Mouse (Mus musculus) liver, embryonic 14 days (tissue): ENCODE measurements around the gene Thbd. TPM values are rescaled to one million over a fixed set of nuclear protein-coding genes. Genes with fewer than 3 reads are reported as not detected.

Experiments used
- polyA plus RNA-seq: library from polyadenylated mRNA; depleted of rRNA; stranded (reverse); fragments of >200 nt; gene quantifications from 2 replicates; pipeline ENCODE4 v1.2.3, GENCODE M21; 2012; rRNA removed

Thbd gene
- polyA plus RNA-seq: 0.80 and 0.84 TPM in 2 replicates

DNA sequence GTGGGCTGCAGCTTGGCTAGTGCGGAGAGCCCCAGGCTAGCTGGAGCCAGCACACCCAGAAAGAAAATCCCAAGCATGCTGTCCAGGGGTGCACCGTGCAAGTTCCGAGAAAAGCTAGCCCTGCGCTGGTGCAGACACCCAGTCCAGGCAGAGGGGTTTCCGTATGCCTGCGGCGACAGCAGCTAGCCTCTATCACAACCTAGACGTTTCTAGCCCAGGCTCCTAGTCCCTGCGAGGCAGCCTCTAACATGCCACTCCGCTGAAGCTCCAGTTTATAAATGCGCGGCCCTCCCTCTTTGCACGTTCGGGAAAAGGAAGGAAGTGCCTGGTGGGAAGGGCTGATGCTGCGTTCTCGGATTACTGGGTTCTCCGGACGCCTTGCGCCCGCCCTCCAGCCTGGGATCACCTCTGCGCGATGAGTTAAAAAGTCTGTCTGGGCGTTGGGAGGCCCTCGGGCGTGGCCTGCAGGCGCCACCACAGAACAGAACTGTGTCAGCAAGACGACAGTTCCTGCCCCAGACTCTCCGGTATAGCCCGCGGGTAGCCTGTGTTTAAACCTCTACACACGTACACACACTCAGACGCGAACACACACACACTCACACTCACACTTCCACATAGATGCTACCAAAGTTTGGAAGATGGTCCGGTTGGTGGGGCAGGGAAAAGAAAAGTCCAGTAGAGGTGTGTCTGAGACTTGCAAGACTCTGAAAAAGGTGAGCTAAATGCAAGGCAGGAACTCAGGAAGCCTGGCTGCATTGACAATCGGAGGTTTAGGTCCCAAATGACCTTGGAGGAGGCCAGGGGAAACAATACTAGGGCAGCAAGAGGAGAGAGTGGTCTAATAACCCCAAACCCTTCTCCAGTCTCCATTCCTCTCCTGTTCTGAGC is at the start of gene Thbd:
Gene Thbd, minus strand, starts transcription at position 319 of the 891 bp plus-strand sequence.

GRCm38 (mm10) chr2:148443249-148443958 is 35.4 kb upstream of the Thbd start, which contains the start of gene Cd93:
Gene Cd93, minus strand, starts transcription at chr2:148443563.

GRCm38 (mm10) chr2:148395131-148396051 is 12.6 kb downstream of the Thbd start, which contains the start of gene Sstr4:
Gene Sstr4, plus strand, starts transcription at chr2:148395344.

Other genes with a start within 250 kb of the Thbd start
- 0.03 TPM in 1 of 2 replicates, not detected in the other for gene Sstr4, start 12.8 kb downstream of the Thbd start, polyA plus RNA-seq
- gene Cd93, start 35.4 kb upstream of the Thbd start, polyA plus RNA-seq: 1.8 and 1.9 TPM in 2 replicates